Mouse (Mus musculus): ENCODE data around the gene Phactr2. TPM values are rescaled to one million over a fixed set of nuclear protein-coding genes. Genes with fewer than 3 reads are reported as not detected.

Phactr2 gene
- total and polyA plus RNA-seq, 3 experiments = 0.08 to 0.49 (median 0.31) TPM

- dilution Hi-C loops (cut with MboI; ENCODE audit: extremely low pct_ligation_motif_present, extremely low pct_unique_long_range_greater_than_20kb, low sequenced_read_pairs) (no loop called here), in situ Hi-C loops (cut with MboI; ENCODE audit: low pct_ligation_motif_present, low pct_unique_long_range_greater_than_20kb, low sequenced_read_pairs) (no loop called here)
- H3K27me3 ChIP-seq (replicated peaks) = no peaks in the 10 kb centered on the region
- H3K27ac ChIP-seq (ENCODE audit: insufficient read depth, low read depth) = no peak overlapping the region
- TF ChIP-seq RAD21 (IDR thresholded peaks at IDR 0.05; ENCODE audit: low read depth, low read length) = no peak
- no peak for DNase-seq (ENCODE audit: extremely low read depth)
- H3K4me1 ChIP-seq (ENCODE audit: control insufficient read depth in 1 of 2, insufficient read depth in 2 of 2) = peaks cover 5 to 11% of the 10 kb centered on the region in 2 experiments; a peak in 3 of 4 replicates
- no peaks in the 10 kb centered on the region for H3K36me3 ChIP-seq (replicated peaks in 1 of 2; ENCODE audit: control insufficient read depth in 1 of 2, insufficient read depth in 1 of 2, low read length in 1 of 2)
- H3K9me3 ChIP-seq (replicated peaks; ENCODE audit: low read length) = no peaks in the 10 kb centered on the region
- no peak overlapping the region for H3K9ac ChIP-seq (ENCODE audit: insufficient read depth, low read depth)
- no peaks in the 10 kb centered on the region for H3K79me2 ChIP-seq (replicated peaks; ENCODE audit: control insufficient read depth, extremely low read depth, insufficient read depth, poor library complexity, severe bottlenecking)
- no peak overlapping the region for H3K4me2 ChIP-seq (ENCODE audit: insufficient read depth, low read depth, poor library complexity, severe bottlenecking)
- no peak overlapping the region for H3K4me3 ChIP-seq (replicated peaks in 1 of 3; ENCODE audit: low read depth in 2 of 3, low read length in 2 of 3, poor library complexity in 1 of 3)
Observed at GRCm38 (mm10) chr10:13259251-13259650, 215.0 kb downstream of the Phactr2 start.

DNA sequence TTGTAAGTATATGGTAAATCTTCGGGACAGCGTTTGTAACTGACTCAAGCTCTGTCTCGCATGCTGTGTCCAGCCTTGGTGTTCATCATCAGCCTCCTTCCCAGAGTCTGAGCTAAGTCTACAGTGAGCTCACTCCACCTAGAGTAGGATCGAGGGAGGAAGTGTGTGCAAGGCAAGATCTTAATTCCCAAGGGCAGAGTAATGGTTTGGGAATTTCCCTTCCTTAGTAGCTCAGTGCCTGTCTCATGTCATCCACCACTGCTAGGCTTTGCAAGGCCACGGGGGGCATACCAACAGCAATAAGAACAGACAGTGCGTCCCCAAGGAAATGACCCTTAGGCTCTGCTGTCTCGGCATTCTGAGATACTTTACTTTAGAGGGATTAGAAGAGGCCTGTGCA is 218.0 kb downstream of the Phactr2 start:
- H3K4me3 ChIP-seq (replicated peaks in 1 of 3; ENCODE audit: low read depth in 2 of 3, low read length in 2 of 3, poor library complexity in 1 of 3) = no peak overlapping the region
- no peak overlapping the region for H3K27ac ChIP-seq (ENCODE audit: insufficient read depth, low read depth)
- H3K9me3 ChIP-seq (replicated peaks; ENCODE audit: low read length) = no peaks in the 10 kb centered on the region
- dilution Hi-C loops (cut with MboI; ENCODE audit: extremely low pct_ligation_motif_present, extremely low pct_unique_long_range_greater_than_20kb, low sequenced_read_pairs) (no loop called here), in situ Hi-C loops (cut with MboI; ENCODE audit: low pct_ligation_motif_present, low pct_unique_long_range_greater_than_20kb, low sequenced_read_pairs) (no loop called here)
- H3K27me3 ChIP-seq (replicated peaks) = no peaks in the 10 kb centered on the region
- DNase-seq (ENCODE audit: extremely low read depth) = peak; percentile 66
- peaks cover 5 to 11% of the 10 kb centered on the region in 2 experiments; a peak in 3 of 4 replicates for H3K4me1 ChIP-seq (ENCODE audit: control insufficient read depth in 1 of 2, insufficient read depth in 2 of 2)
- no peak overlapping the region for H3K9ac ChIP-seq (ENCODE audit: insufficient read depth, low read depth)
- peak; percentile 19 for TF ChIP-seq RAD21 (IDR thresholded peaks at IDR 0.05; ENCODE audit: low read depth, low read length)
- TF ChIP-seq CTCF (conservative IDR thresholded peaks at IDR 0.05 in 1 of 2, IDR thresholded peaks at IDR 0.05 in 1 of 2; ENCODE audit: low read depth in 2 of 2, low read length in 2 of 2) = peak in 1 of 2 experiments; percentile 27; a peak in 2 of 4 replicates
- no peak for TF ChIP-seq HCFC1 (IDR thresholded peaks at IDR 0.05; ENCODE audit: low read depth, low read length)
- no peak for TF ChIP-seq NRF1 (IDR thresholded peaks at IDR 0.05; ENCODE audit: low read depth, low read length)
- H3K4me2 ChIP-seq (ENCODE audit: insufficient read depth, low read depth, poor library complexity, severe bottlenecking) = no peak overlapping the region
- H3K79me2 ChIP-seq (replicated peaks; ENCODE audit: control insufficient read depth, extremely low read depth, insufficient read depth, poor library complexity, severe bottlenecking) = no peaks in the 10 kb centered on the region
- H3K36me3 ChIP-seq (replicated peaks in 1 of 2; ENCODE audit: control insufficient read depth in 1 of 2, insufficient read depth in 1 of 2, low read length in 1 of 2) = no peaks in the 10 kb centered on the region

GRCm38 (mm10) chr10:13250280-13250679 is 223.9 kb downstream of the Phactr2 start:
- Histone ChIP-seq H3K27ac (ENCODE audit: insufficient read depth, low read depth) (no peak overlapping the region), H3K79me2 (replicated peaks; ENCODE audit: control insufficient read depth, extremely low read depth, insufficient read depth, poor library complexity, severe bottlenecking) (no peaks in the 10 kb centered on the region), H3K36me3 (replicated peaks in 1 of 2; ENCODE audit: control insufficient read depth in 1 of 2, insufficient read depth in 1 of 2, low read length in 1 of 2) (no peaks in the 10 kb centered on the region), H3K4me3 (replicated peaks in 1 of 3; ENCODE audit: low read depth in 2 of 3, low read length in 2 of 3, poor library complexity in 1 of 3) (no peak overlapping the region), H3K27me3 (replicated peaks) (no peaks in the 10 kb centered on the region), H3K4me2 (ENCODE audit: insufficient read depth, low read depth, poor library complexity, severe bottlenecking) (no peak overlapping the region), H3K4me1 (ENCODE audit: control insufficient read depth in 1 of 2, insufficient read depth in 2 of 2) (peaks cover 0 to 4% of the 10 kb centered on the region in 2 experiments; a peak in 1 of 4 replicates), H3K9ac (ENCODE audit: insufficient read depth, low read depth) (no peak overlapping the region), H3K9me3 (replicated peaks; ENCODE audit: low read length) (no peaks in the 10 kb centered on the region)
- DNase-seq (ENCODE audit: extremely low read depth) = no peak
- in situ Hi-C loops (cut with MboI; ENCODE audit: low pct_ligation_motif_present, low pct_unique_long_range_greater_than_20kb, low sequenced_read_pairs) (no loop called here), dilution Hi-C loops (cut with MboI; ENCODE audit: extremely low pct_ligation_motif_present, extremely low pct_unique_long_range_greater_than_20kb, low sequenced_read_pairs) (no loop called here)
- TF ChIP-seq BHLHE40 (IDR thresholded peaks at IDR 0.05; ENCODE audit: low read depth, low read length) (no peak), E2F4 (IDR thresholded peaks at IDR 0.05; ENCODE audit: insufficient replicate concordance, low read depth, low read length) (no peak), IRF4 (IDR thresholded peaks at IDR 0.05; ENCODE audit: low read depth, low read length) (no peak), SIN3A (IDR thresholded peaks at IDR 0.05; ENCODE audit: low read length) (no peak)
